Mouse (Mus musculus): ENCODE data around the gene Slc19a3. TPM values are rescaled to one million over a fixed set of nuclear protein-coding genes. Genes with fewer than 3 reads are reported as not detected.
"Not testable (repeated sequence)": the region's sequence is repeated elsewhere in the genome, so short reads cannot be mapped to it uniquely, and the experiment has no call there.

Slc19a3 gene
- total and polyA plus RNA-seq, 3 experiments, result 0.46 to 3.1 (median 1.3) TPM

DNA sequence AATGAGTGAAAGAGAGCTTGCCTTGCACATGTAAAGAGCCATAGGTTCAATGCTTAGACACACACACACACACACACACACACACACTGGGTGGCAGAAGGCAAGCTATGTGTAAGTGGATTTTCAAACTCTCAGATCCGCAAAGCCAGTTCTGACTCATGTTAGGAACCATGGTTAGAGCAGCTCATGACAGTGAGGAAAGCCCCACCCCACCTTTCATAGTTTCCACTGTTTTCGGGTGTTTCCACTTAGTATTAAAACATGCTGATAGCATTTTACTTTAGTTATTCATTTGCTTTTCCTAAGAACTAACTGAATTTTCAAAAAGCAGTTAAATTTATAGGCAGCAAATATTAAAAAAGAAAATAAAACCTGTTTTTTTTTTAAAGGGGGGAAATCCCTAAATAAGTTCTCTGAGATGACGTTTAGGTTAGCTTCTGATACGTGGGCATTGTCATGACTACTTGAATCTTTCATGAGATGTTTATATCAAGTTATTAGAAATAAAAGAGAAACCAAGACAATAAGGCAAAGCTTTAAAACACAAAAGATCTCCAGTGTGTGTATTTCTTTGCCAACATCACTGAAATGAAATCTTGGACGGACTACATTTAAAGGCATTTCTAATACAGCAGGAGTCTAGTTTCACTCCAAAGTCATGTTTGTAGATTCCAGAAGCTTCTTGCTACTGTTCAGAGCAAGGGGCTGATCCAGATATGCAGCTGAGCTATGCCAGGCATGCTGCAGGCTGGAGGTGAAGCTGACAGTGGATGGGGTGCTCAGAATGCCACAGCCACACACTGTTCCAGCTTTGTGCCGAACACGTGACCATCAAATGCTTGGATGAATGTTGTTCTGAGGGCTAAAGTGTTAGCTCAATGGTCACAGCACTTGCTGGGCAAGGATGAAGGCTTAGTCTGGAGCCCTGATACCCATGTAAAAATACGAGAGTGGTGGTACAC, 31.7 kb downstream of the Slc19a3 start (continued):
- TF ChIP-seq HCFC1 (IDR thresholded peaks at IDR 0.05; ENCODE audit: low read depth, low read length) (peak; percentile 18; the same call in 1 of the 2 replicates), CTCF (conservative IDR thresholded peaks at IDR 0.05 in 1 of 2, IDR thresholded peaks at IDR 0.05 in 1 of 2; ENCODE audit: low read depth in 2 of 2, low read length in 2 of 2) (no peak), ZNF384 (IDR thresholded peaks at IDR 0.05; ENCODE audit: low read depth, low read length) (peak; percentile 81), NELFE (IDR thresholded peaks at IDR 0.05; ENCODE audit: low read depth, low read length) (no peak), USF1 (IDR thresholded peaks at IDR 0.05; ENCODE audit: low read depth, low read length) (no peak), IRF4 (IDR thresholded peaks at IDR 0.05; ENCODE audit: low read depth, low read length) (peak; percentile 99), CHD1 (IDR thresholded peaks at IDR 0.05; ENCODE audit: low read depth, low read length) (peak; percentile 81), GABPA (IDR thresholded peaks at IDR 0.05; ENCODE audit: insufficient replicate concordance, low read depth, low read length) (no peak), POLR2AphosphoS2 (IDR thresholded peaks at IDR 0.05; ENCODE audit: low read depth, low read length) (no peak), UBTF (IDR thresholded peaks at IDR 0.05; ENCODE audit: low read depth, low read length) (no peak), POLR2A (IDR thresholded peaks at IDR 0.05; ENCODE audit: low read depth, low read length) (no peak), SIN3A (IDR thresholded peaks at IDR 0.05; ENCODE audit: low read length) (peak; percentile 81), USF2 (conservative IDR thresholded peaks at IDR 0.05; ENCODE audit: low read depth, low read length) (no peak), SMC3 (IDR thresholded peaks at IDR 0.05; ENCODE audit: low read depth, low read length) (peak; percentile 12; the same call in 1 of the 2 replicates), PAX5 (IDR thresholded peaks at IDR 0.05; ENCODE audit: low read length) (no peak), ZC3H11A (IDR thresholded peaks at IDR 0.05; ENCODE audit: low read depth, low read length) (no peak), MAFK (IDR thresholded peaks at IDR 0.05; ENCODE audit: insufficient replicate concordance, low read length) (peak; percentile 49; the same call in 1 of the 2 replicates), BHLHE40 (IDR thresholded peaks at IDR 0.05; ENCODE audit: low read depth, low read length) (peak; percentile 84)

DNA sequence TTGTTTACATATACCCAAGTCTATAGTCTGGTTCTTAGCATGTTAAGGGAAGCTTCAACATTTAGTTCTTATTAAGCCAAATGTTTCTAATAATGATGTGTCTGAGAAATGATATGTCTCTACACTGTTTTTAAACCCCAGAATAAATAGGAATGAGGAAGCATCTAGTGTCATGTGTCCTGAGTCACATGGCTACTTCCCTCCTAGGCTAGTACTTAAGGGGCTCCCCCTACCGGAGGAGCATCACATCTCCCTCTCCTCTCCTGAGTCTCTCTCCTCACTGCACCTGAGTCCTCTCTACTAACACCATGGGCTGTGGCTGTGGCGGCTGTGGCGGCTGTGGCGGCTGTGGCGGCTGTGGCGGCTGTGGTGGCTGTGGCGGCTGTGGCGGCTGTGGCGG, 37.9 kb downstream of the Slc19a3 start, which contains the start of gene Gm47959:
TSS of gene Gm47959 (plus strand) at position 243 of the 400 bp plus-strand sequence.
- peaks cover 0 to 12% of the 10 kb centered on the region in 2 experiments; a peak in 2 of 4 replicates for H3K4me1 ChIP-seq (ENCODE audit: control insufficient read depth in 1 of 2, insufficient read depth in 2 of 2)
- H3K9ac ChIP-seq (ENCODE audit: insufficient read depth, low read depth); in situ Hi-C loops (cut with MboI; ENCODE audit: low pct_ligation_motif_present, low pct_unique_long_range_greater_than_20kb, low sequenced_read_pairs); H3K79me2 ChIP-seq (replicated peaks; ENCODE audit: control insufficient read depth, extremely low read depth, insufficient read depth, poor library complexity, severe bottlenecking); H3K9me3 ChIP-seq (replicated peaks; ENCODE audit: low read length); dilution Hi-C loops (cut with MboI; ENCODE audit: extremely low pct_ligation_motif_present, extremely low pct_unique_long_range_greater_than_20kb, low sequenced_read_pairs); H3K4me2 ChIP-seq (ENCODE audit: insufficient read depth, low read depth, poor library complexity, severe bottlenecking); H3K4me3 ChIP-seq (replicated peaks in 1 of 3; ENCODE audit: low read depth in 2 of 3, low read length in 2 of 3, poor library complexity in 1 of 3); DNase-seq (ENCODE audit: extremely low read depth); H3K27ac ChIP-seq (ENCODE audit: insufficient read depth, low read depth); H3K27me3 ChIP-seq (replicated peaks); H3K36me3 ChIP-seq (replicated peaks in 1 of 2; ENCODE audit: control insufficient read depth in 1 of 2, insufficient read depth in 1 of 2, low read length in 1 of 2): not testable (repeated sequence)
